Mouse (Mus musculus): ENCODE measurements around the gene Ugt1a2.

DNA sequence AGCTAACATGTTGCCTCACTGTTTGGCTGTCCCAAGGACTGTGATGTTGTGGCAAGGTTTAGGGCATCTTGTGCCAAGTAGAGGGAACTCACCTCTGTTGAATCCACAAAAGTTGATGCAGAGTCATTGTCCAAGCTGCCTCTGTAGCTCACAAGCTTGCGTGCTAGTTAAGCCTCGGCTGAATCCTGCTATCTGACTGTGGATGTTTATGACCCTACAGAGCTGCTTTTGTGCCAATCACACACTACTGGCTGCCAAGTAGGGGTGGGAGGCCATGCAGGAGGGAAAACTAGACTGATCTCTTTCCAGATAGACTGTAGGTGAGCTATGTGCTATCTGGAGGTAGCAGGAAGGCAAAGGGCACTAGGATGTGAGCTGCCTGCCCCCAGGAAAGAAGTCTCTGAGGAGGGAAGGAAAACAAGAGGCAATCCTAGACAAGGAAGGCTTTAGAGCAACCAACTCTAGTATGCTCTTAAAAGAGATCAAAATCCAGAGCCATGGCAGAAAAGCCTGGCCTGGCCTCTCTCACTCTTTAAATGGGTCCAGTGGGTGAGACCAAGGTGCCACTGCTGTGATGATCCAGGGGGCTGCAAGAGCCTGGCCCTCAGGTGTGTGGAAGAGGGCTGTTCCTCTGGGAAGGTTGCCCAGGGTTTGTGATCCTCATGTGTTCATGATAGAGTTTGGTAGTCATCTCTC, 13.5 kb downstream of the Ugt1a2 start:
- no peak for TF ChIP-seq POLR2A (IDR thresholded peaks at IDR 0.05; ENCODE audit: low read depth, low read length)
- no peak for TF ChIP-seq CTCF (IDR thresholded peaks at IDR 0.05; ENCODE audit: extremely low read depth, insufficient read length, insufficient replicate concordance, low read depth, low read length)
